Mouse (Mus musculus) liver, adult (tissue): ENCODE results near the gene Rfxap.

Experiments
- GATA4 ChIP-seq: IDR thresholded peaks from 2 replicates; pipeline ENCODE4 v1.6.1; 2014; ENCODE audit warnings: mild to moderate bottlenecking, low read length; ENCODE audit not compliant: insufficient replicate concordance

The Rfxap gene

GRCm38 (mm10) chr3:54775989-54776631 lies 31.5 kb downstream of the Rfxap start:
- TF ChIP-seq GATA4: no peak

GRCm38 (mm10) chr3:54773613-54774012 lies 34.0 kb downstream of the Rfxap start:
- no peak for TF ChIP-seq GATA4

- no peak for TF ChIP-seq GATA4
Observed at GRCm38 (mm10) chr3:54769349-54770275, 38.0 kb downstream of the Rfxap start.

DNA sequence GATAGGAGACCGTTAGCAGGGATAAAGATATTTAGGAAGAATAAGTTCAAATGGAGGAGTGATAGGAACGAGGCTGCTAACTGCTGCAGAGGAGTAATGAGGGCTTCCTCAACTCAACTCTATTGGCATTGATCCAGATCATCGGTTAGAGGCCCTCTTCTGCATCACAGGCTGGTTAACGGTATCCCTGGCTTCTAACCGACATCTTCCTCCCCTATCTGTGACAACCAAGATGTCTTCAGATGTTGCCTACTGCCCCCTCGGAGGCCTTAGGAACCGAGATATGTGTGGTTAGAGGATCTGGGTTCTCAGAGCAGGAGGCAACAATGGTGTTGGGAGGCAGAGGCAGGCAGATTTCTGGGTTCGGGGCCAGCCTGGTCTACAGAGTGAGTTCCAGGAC lies 39.0 kb downstream of the Rfxap start:
- TF ChIP-seq GATA4: no peak

DNA sequence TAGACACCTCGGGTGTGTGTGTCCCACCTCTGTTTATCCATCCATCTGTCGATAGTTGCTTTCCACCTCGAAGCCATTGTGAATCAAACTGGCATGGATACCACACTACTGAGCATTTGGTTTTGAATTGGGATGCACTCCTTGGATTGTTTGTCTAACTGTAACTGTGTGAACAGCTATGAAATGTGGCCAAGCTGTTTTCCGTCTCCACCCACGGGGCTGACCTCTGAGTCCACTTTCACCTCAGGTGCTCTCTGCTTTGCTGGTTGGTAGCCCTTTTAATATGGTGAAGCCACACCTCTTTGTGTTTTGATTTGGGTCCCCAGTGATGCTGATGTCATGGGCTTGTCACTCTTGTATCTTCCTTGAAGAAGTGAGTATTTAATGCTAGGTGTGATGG lies 40.8 kb downstream of the Rfxap start:
- no peak for TF ChIP-seq GATA4

DNA sequence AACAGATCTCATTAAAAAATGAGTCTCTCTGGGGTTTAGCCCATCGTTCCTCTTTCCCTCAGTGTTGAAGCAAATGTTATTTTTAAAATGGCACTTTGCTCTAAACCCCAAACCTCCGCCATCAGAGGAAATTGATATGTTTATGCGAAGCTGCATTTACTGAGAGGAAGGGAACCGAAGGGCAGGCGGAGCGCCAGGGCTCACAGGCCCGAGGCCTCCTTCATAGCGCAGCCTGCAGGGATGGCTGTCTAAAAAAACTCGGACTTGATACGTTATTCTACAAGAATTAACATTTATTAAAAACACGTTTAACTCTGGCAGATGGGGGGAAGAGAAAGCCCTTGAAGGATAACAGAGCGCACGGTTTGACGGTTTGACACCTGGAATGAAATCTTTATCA lies 41.6 kb downstream of the Rfxap start:
- TF ChIP-seq GATA4: no peak

GRCm38 (mm10) chr3:54764418-54764817 lies 43.2 kb downstream of the Rfxap start:
- TF ChIP-seq GATA4: no peak

DNA sequence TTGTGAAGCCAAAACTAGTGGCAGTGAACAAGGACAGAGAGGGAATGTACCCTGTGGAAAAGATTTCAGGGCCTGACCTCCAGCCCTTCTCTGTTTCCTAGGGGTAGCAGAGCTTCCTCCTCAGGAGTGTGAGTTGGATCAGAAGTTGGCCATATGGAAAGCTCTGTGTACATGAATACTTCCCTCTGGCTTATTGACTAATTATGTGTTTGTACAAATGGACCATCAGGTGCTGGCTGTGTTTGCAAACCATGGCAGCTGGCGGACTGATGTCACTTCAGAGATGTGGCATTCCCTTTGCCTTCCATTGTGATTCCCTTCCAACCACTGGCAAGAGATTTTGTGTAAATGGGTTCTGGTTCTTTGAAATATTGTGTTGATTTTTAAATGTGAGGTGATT lies 46.3 kb downstream of the Rfxap start:
- TF ChIP-seq GATA4: no peak

DNA sequence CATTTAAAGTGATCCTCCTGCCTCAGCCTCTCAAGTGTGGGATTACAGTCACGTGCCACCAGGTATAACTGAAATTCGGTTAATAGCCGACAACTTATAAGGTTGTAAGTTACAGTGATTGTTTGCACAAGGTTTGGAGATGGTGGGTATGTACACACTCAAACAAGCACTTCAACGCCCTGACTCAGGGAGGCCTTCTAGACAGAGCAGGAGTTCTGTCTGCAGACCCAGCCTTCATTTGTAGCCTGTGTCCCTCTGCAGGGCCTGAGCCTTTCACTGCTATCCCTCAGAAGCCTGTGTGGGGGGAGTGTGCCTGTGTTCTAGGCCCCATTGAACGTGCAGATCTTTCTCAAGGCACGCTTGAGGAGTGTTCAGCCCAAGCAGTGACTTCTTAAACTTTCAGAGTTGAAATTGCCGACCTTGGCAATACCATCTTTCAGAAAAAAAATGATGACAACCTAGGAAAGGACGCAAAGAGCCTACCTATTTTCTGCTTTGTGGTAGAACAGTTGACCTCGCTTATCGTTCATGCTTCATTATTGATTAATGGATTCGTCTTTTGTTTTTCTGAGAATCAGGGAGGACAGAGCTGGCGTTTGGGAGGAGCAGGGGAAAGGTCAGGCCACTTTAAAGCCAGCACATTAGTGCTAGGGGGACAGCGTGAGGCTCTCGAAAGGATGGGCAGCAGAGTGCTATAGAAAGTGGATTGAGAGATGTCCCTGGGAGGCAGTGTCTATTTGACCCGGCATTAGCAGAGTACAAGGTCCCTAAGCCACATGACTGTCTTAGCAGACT lies 47.1 kb downstream of the Rfxap start:
- TF ChIP-seq GATA4: peak; percentile 58; the same call in 1 of the 2 replicates

GRCm38 (mm10) chr3:54759211-54759610 lies 48.4 kb downstream of the Rfxap start:
- no peak for TF ChIP-seq GATA4

DNA sequence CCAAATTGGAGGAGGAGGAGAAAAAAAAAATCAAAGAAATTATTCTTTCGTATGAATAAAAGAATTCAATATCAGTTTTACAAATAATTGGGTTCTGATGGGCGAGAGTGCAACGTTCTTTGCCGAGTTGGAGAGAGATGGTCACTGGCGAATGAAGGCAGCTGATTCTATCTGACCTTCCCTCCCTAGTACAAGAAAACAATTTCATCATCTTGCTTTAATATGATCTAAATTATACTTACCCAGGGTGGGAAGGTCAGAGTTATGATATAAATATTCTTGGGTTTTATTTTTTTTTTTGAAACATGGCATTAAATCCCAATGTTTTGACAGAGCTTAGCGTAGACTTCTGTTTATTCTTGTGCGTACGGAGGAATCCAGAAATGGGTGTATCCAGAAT lies 50.1 kb downstream of the Rfxap start:
- TF ChIP-seq GATA4: no peak

- TF ChIP-seq GATA4: no peak
Observed at GRCm38 (mm10) chr3:54756058-54756457, 51.5 kb downstream of the Rfxap start.

GRCm38 (mm10) chr3:54755145-54756041 lies 52.2 kb downstream of the Rfxap start, which contains the start of gene Smad9:
Gene Smad9 (plus strand): TSS chr3:54755582.
- no peak for TF ChIP-seq GATA4

DNA sequence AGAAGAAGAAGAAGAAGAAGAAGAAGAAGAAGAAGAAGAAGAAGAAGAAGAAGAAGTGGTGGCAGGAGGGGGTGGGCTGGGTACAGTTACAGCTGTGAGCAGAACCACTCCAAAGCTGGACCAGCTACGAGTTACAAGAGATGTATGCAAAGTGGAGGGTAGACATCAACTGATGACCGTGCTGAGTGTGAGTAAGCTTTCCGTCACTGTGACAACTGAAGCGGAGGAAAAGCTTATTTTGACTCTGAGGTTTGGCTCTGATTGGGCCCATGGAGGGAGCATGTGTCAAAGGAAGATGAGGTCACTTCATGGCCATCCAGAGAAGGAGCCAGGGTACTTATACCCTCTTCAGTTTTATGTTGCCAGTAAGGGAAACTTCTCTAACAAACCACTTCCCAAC lies 54.2 kb downstream of the Rfxap start:
- no peak for TF ChIP-seq GATA4
